Mouse (Mus musculus) G1E (cell line): Measurements from ENCODE around the gene Gm44790.

ENCODE experiments used
- CTCF ChIP-seq: IDR thresholded peaks from 2 replicates; pipeline ENCODE4 v1.5.1; 2012; ENCODE audit warnings: low read depth, low read length, inconsistent platforms, mixed read lengths
- POLR2AphosphoS5 ChIP-seq: IDR thresholded peaks from 2 replicates; pipeline ENCODE4 v1.6.1; 2012; ENCODE audit warnings: low read depth, low read length, inconsistent platforms; ENCODE audit not compliant: insufficient replicate concordance

DNA sequence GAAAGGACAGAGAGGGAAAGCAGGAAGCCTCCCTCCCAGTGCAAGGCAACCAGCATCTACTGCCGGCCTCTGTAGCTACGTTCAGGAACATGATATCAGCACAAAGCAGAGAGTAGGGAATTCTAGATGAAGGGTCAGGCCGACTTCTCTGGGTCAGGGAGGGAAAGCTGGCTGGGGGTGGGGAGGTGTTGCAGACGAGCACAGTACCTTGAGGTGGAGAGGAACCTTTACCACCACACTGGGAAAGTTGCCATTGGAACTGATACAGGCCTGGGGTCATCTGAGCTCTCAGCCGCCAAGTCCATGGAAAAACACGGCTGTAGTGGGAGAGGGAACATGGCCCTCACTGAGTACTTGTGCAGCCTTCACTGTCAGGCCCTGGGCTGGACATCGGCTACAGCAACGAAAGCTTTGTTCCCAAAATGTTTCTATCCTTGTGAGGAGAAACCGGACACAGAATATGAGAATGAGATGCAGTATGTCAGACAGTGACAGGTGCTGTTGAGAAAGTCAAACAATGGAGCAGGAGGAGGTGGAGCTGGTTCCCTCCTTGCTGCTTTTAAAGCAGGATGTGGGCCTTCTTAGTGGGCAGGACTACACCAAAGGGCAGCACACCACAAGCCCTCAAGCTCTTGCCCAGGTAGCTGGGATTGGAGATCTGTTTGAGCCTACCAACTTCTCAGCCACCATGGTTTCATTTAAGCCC, 49.2 kb downstream of the Gm44790 start:
- TF ChIP-seq POLR2AphosphoS5 (no peak), CTCF (no peak)
